ENCODE assay signal across 8 mouse cellular contexts in genomic region chr3:115815571-115816156, GRCm38 (mm10).
DNase-seq lines count a peak whose midpoint lies in the region; ATAC-seq and TF ChIP-seq lines count a peak whose summit lies in the region.

No protein-coding gene starts in this region.

- H3K79me2 ChIP-seq in MEL (ENCODE audit: control insufficient read depth, insufficient read depth, low read length, poor library complexity): no peaks in the 10 kb centered on the region

- DNase-seq in MEL (ENCODE audit: low read depth, low spot score): peak; percentile 87
- no peak for DNase-seq in embryonic facial prominence, embryonic 10.5 days (ENCODE audit: low spot score)
- DNase-seq in cerebellum, adult 8-10 months: no peak
- no peak for DNase-seq in embryo, embryonic 9.5 days (ENCODE audit: extremely low spot score)
- no peak for DNase-seq in embryo, embryonic 10.5 days (ENCODE audit: low spot score)

- peak overlapping the region; percentile 96 for H3K27ac ChIP-seq in MEL (ENCODE audit: control insufficient read depth, low read depth, low read length)
- H3K27ac ChIP-seq in embryonic facial prominence, embryonic 10.5 days (replicated peaks): peak overlapping the region; percentile 59; the same call in 1 of the 2 replicates
- no peak overlapping the region for H3K27ac ChIP-seq in intestine, embryonic 15.5 days
- H3K27ac ChIP-seq in liver, embryonic 16.5 days (ENCODE audit: low read length): peak overlapping the region; percentile 38; the same call in 1 of the 2 replicates
- peak overlapping the region; percentile 2; the same call in 1 of the 2 replicates for H3K27ac ChIP-seq in stomach, embryonic 14.5 days (ENCODE audit: low read length)

- peak overlapping the region; percentile 60 for H3K9ac ChIP-seq in MEL (ENCODE audit: control insufficient read depth, low read depth, low read length, poor library complexity, severe bottlenecking)
- H3K9ac ChIP-seq in intestine, embryonic 15.5 days: no peak overlapping the region
- no peak overlapping the region for H3K9ac ChIP-seq in liver, embryonic 16.5 days (ENCODE audit: low read depth, low read length)
- no peak overlapping the region for H3K9ac ChIP-seq in stomach, embryonic 14.5 days (replicated peaks; ENCODE audit: low read depth, low read length)

- peak; percentile 34 to 50; a peak in 2 of 4 replicates for TF ChIP-seq POLR2A in MEL (IDR thresholded peaks at IDR 0.05; ENCODE audit: control insufficient read depth in 1 of 2, insufficient read depth in 1 of 2, low read depth in 1 of 2, low read length in 2 of 2, poor library complexity in 1 of 2)

- no peaks in the 10 kb centered on the region for H3K9me3 ChIP-seq in MEL (replicated peaks; ENCODE audit: insufficient read depth, low read length)
- H3K9me3 ChIP-seq in embryonic facial prominence, embryonic 10.5 days: no peaks in the 10 kb centered on the region
- no peaks in the 10 kb centered on the region for H3K9me3 ChIP-seq in intestine, embryonic 15.5 days
- H3K9me3 ChIP-seq in liver, embryonic 16.5 days (replicated peaks; ENCODE audit: control insufficient read depth, low read length): no peaks in the 10 kb centered on the region
- no peaks in the 10 kb centered on the region for H3K9me3 ChIP-seq in stomach, embryonic 14.5 days (ENCODE audit: control insufficient read depth, low read depth, low read length)

- peak; percentile 55; the same call in 1 of the 2 replicates for ATAC-seq in intestine, embryonic 15.5 days
- peak; percentile 66 for ATAC-seq in liver, embryonic 16.5 days (ENCODE audit: low read depth)
- no peak; the same call in 1 of the 2 replicates for ATAC-seq in stomach, embryonic 14.5 days (ENCODE audit: insufficient number of reproducible peaks, insufficient read depth, low FRiP score, low read depth)

- no peak for TF ChIP-seq CTCF in MEL (IDR thresholded peaks at IDR 0.05 in 2 of 3, conservative IDR thresholded peaks at IDR 0.05 in 1 of 3; ENCODE audit: control insufficient read depth in 1 of 3, insufficient read depth in 1 of 3, low read depth in 2 of 3, low read length in 3 of 3, poor library complexity in 1 of 3, severe bottlenecking in 1 of 3)

- peak in 1 of 2 experiments; percentile 52; a peak in 2 of 4 replicates for TF ChIP-seq EP300 in MEL (IDR thresholded peaks at IDR 0.05; ENCODE audit: low read depth in 1 of 2, low read length in 2 of 2)

- H3K4me1 ChIP-seq in MEL (ENCODE audit: control insufficient read depth in 1 of 2, insufficient read depth in 2 of 2, low read length in 2 of 2): peaks cover 16 to 35% of the 10 kb centered on the region in 2 experiments
- peaks cover 6% of the 10 kb centered on the region; the same call in 1 of the 2 replicates for H3K4me1 ChIP-seq in embryonic facial prominence, embryonic 10.5 days
- no peaks in the 10 kb centered on the region for H3K4me1 ChIP-seq in intestine, embryonic 15.5 days (replicated peaks)
- H3K4me1 ChIP-seq in liver, embryonic 16.5 days (ENCODE audit: control insufficient read depth, low read depth, low read length): peaks cover 28% of the 10 kb centered on the region
- H3K4me1 ChIP-seq in stomach, embryonic 14.5 days (ENCODE audit: control insufficient read depth, insufficient read depth, low read length): 0 out of 2 replicates have a peak, but pooled peaks cover 5% of the 10 kb centered on the region

- H3K36me3 ChIP-seq in MEL (ENCODE audit: control insufficient read depth in 1 of 2, insufficient read depth in 2 of 2, low read length in 2 of 2): peaks cover 0 to 31% of the 10 kb centered on the region in 2 experiments; a peak in 2 of 4 replicates
- H3K36me3 ChIP-seq in embryonic facial prominence, embryonic 10.5 days (replicated peaks): no peaks in the 10 kb centered on the region
- H3K36me3 ChIP-seq in intestine, embryonic 15.5 days: no peaks in the 10 kb centered on the region
- H3K36me3 ChIP-seq in liver, embryonic 16.5 days (ENCODE audit: control insufficient read depth, insufficient read depth): no peaks in the 10 kb centered on the region
- H3K36me3 ChIP-seq in stomach, embryonic 14.5 days (ENCODE audit: control insufficient read depth, insufficient read depth, low read length): no peaks in the 10 kb centered on the region

- H3K4me3 ChIP-seq in MEL (ENCODE audit: control insufficient read depth in 1 of 2, insufficient read depth in 1 of 2, low read depth in 2 of 2, low read length in 2 of 2): peak overlapping the region; percentile 56
- H3K4me3 ChIP-seq in embryonic facial prominence, embryonic 10.5 days: no peak overlapping the region
- no peak overlapping the region for H3K4me3 ChIP-seq in intestine, embryonic 15.5 days (replicated peaks)
- peak overlapping the region; percentile 1 for H3K4me3 ChIP-seq in liver, embryonic 16.5 days (ENCODE audit: low read depth, low read length)
- H3K4me3 ChIP-seq in stomach, embryonic 14.5 days (ENCODE audit: low read depth, low read length): no peak overlapping the region

- no peak overlapping the region for H3K4me2 ChIP-seq in intestine, embryonic 15.5 days (replicated peaks)
- H3K4me2 ChIP-seq in liver, embryonic 16.5 days (ENCODE audit: low read depth, low read length): peak overlapping the region; percentile 41
- H3K4me2 ChIP-seq in stomach, embryonic 14.5 days (replicated peaks; ENCODE audit: low read depth, low read length): no peak overlapping the region

- no peak for TF ChIP-seq RAD21 in MEL (IDR thresholded peaks at IDR 0.05; ENCODE audit: low read depth, low read length)

- 79% methylated on average over 12 of the region's 12 CpGs for WGBS in embryonic facial prominence, embryonic 10.5 days
- WGBS in intestine, embryonic 15.5 days: 46% methylated on average over 12 of the region's 12 CpGs
- WGBS in liver, embryonic 16.5 days (ENCODE audit: insufficient replicate concordance): 14% methylated on average over 12 of the region's 12 CpGs
- WGBS in stomach, embryonic 14.5 days: 50% methylated on average over 12 of the region's 12 CpGs

- H3K27me3 ChIP-seq in MEL (ENCODE audit: control insufficient read depth in 1 of 2, insufficient read depth in 2 of 2, low read length in 2 of 2): 0 out of 4 replicates have a peak, but pooled peaks cover 0 to 1% of the 10 kb centered on the region in 2 experiments
- no peaks in the 10 kb centered on the region for H3K27me3 ChIP-seq in embryonic facial prominence, embryonic 10.5 days (replicated peaks; ENCODE audit: low read depth, poor library complexity, severe bottlenecking)
- no peaks in the 10 kb centered on the region for H3K27me3 ChIP-seq in intestine, embryonic 15.5 days (replicated peaks)
- H3K27me3 ChIP-seq in liver, embryonic 16.5 days (ENCODE audit: control insufficient read depth, insufficient read depth, low read depth, low read length): no peaks in the 10 kb centered on the region
- H3K27me3 ChIP-seq in stomach, embryonic 14.5 days (ENCODE audit: control insufficient read depth, insufficient read depth, low read length): no peaks in the 10 kb centered on the region

TF ChIP-seq in MEL, 35 proteins besides CTCF, POLR2A, EP300 and RAD21:
- TF ChIP-seq MXI1 (IDR thresholded peaks at IDR 0.05; ENCODE audit: low read depth, low read length) (peak; percentile 95), TBP (IDR thresholded peaks at IDR 0.05; ENCODE audit: low read depth, low read length) (peak; percentile 54; the same call in 1 of the 2 replicates), USF2 (IDR thresholded peaks at IDR 0.05; ENCODE audit: borderline replicate concordance in 1 of 2, insufficient read depth in 1 of 2, low read depth in 1 of 2, low read length in 2 of 2) (no peak), E2F4 (IDR thresholded peaks at IDR 0.05; ENCODE audit: borderline replicate concordance, low read depth, low read length) (no peak), GATA1 (IDR thresholded peaks at IDR 0.05; ENCODE audit: low read depth, low read length) (peak; percentile 8), USF1 (IDR thresholded peaks at IDR 0.05; ENCODE audit: low read depth, low read length) (peak; percentile 77; the same call in 1 of the 2 replicates), ELF1 (IDR thresholded peaks at IDR 0.05; ENCODE audit: low read depth, low read length) (peak; percentile 77), MYC (IDR thresholded peaks at IDR 0.05; ENCODE audit: low read depth, low read length) (peak; percentile 89), SIN3A (IDR thresholded peaks at IDR 0.05; ENCODE audit: low read length) (peak; percentile 62), MAFK (IDR thresholded peaks at IDR 0.05; ENCODE audit: borderline replicate concordance, low read depth, low read length) (no peak; the same call in 1 of the 2 replicates), ETS1 (IDR thresholded peaks at IDR 0.05; ENCODE audit: low read depth, low read length) (peak; percentile 95), POLR2AphosphoS5 (IDR thresholded peaks at IDR 0.05; ENCODE audit: borderline replicate concordance, low read depth, low read length) (no peak), ZC3H11A (IDR thresholded peaks at IDR 0.05; ENCODE audit: low read depth, low read length) (no peak), NELFE (IDR thresholded peaks at IDR 0.05; ENCODE audit: low read depth, low read length) (0 out of 2 replicates have a peak, but pooled peaks have one; percentile 16), TCF12 (IDR thresholded peaks at IDR 0.05; ENCODE audit: low read depth, low read length) (no peak), MAX (IDR thresholded peaks at IDR 0.05; ENCODE audit: low read length) (peak; percentile 80), HCFC1 (IDR thresholded peaks at IDR 0.05; ENCODE audit: low read depth, low read length) (peak; percentile 74), TAL1 (IDR thresholded peaks at IDR 0.05; ENCODE audit: low read length) (no peak), SMC3 (IDR thresholded peaks at IDR 0.05; ENCODE audit: low read depth, low read length) (no peak), MYB (IDR thresholded peaks at IDR 0.05; ENCODE audit: low read depth, low read length) (peak; percentile 70), GABPA (IDR thresholded peaks at IDR 0.05; ENCODE audit: low read depth, low read length) (no peak), NRF1 (IDR thresholded peaks at IDR 0.05; ENCODE audit: insufficient read depth, low read depth, low read length, poor library complexity, severe bottlenecking) (no peak), CHD2 (IDR thresholded peaks at IDR 0.05; ENCODE audit: low read length) (no peak), BHLHE40 (IDR thresholded peaks at IDR 0.05; ENCODE audit: borderline replicate concordance, low read depth, low read length) (peak; percentile 96), ZMIZ1 (IDR thresholded peaks at IDR 0.05; ENCODE audit: low read depth, low read length) (peak; percentile 22; the same call in 1 of the 2 replicates), CHD1 (IDR thresholded peaks at IDR 0.05; ENCODE audit: low read depth, low read length) (no peak), MEF2A (IDR thresholded peaks at IDR 0.05; ENCODE audit: extremely low read depth, insufficient replicate concordance, low read depth, low read length, poor library complexity, severe bottlenecking) (no peak)

Comparison
In these comparisons a context has a peak if more than half of its experiments do, and no peak if none do; other contexts are left out.
1. H3K4me3 ChIP-seq: peak in MEL (2 of 2) and liver, embryonic 16.5 days (single experiment); none in embryonic facial prominence, embryonic 10.5 days (single experiment), intestine, embryonic 15.5 days (single experiment) and stomach, embryonic 14.5 days (single experiment).